Mouse (Mus musculus): ENCODE data around the gene Atg9b.

Gene Atg9b

GRCm38 (mm10) chr5:24391864-24392263 lies at the start of gene Atg9b:
Gene Atg9b, minus strand, starts transcription at chr5:24392143.
- no peak for DNase-seq

DNA sequence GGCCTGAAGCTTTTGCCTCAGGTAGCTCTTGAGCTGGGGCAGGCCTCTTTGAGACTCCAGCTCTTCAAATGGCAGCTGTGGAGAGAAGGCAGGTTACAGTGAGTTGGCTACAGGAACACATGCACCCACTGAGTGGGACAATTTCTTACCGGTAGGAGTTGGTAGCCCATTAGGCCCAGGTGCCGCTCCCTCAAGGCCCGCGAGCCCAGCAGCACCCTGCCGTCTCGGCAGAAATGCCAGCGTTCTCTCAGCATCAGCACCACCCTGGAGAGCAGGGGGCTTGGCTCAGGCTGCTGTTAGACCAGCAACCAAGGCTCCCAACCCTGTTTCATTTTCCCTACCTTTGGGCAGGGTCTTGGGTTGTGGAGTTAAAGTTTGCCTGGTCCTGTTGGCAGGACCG lies 49.2 kb upstream of the Atg9b start:
- no peak for DNase-seq

DNA sequence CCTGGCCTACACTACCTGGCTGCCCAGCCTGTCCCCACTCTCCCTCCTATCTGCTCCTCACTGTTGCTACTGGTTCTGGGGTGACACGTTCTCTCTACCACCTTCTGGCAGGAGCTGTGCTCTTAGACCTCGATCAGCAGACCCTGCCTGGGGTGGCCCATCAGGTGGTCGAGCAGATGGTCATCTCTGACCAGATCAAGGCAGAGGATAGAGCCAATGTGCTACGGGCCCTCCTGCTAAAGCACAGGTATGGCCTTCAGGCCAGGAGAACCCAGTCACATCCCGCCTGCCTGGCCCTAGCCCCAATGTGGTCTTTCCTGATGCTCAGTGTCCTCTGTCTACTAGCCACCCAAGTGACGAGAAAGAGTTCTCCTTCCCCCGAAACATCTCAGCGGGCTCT lies 42.0 kb upstream of the Atg9b start:
- DNase-seq: no peak

GRCm38 (mm10) chr5:24428596-24428995 lies 36.7 kb upstream of the Atg9b start:
- no peak for DNase-seq

GRCm38 (mm10) chr5:24427981-24428402 lies 36.0 kb upstream of the Atg9b start:
- DNase-seq: no peak

DNA sequence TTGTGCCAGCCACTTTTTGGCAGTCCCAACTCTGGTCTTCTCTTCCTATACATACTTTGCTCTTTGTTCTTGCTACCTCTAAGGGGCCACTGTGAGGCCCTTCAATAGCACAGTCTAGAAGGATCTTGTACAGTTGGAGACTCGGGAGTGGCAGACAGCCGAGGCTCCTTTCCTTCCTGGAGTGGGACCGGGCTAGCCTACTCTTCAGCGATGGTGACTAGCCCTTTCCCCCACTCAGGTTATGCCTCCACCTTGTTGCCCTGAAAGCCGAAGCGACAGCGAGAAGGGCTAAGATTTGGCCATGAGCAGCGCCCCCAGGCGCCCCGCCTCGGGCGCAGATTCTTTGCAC lies 35.3 kb upstream of the Atg9b start:
- no peak for DNase-seq

DNA sequence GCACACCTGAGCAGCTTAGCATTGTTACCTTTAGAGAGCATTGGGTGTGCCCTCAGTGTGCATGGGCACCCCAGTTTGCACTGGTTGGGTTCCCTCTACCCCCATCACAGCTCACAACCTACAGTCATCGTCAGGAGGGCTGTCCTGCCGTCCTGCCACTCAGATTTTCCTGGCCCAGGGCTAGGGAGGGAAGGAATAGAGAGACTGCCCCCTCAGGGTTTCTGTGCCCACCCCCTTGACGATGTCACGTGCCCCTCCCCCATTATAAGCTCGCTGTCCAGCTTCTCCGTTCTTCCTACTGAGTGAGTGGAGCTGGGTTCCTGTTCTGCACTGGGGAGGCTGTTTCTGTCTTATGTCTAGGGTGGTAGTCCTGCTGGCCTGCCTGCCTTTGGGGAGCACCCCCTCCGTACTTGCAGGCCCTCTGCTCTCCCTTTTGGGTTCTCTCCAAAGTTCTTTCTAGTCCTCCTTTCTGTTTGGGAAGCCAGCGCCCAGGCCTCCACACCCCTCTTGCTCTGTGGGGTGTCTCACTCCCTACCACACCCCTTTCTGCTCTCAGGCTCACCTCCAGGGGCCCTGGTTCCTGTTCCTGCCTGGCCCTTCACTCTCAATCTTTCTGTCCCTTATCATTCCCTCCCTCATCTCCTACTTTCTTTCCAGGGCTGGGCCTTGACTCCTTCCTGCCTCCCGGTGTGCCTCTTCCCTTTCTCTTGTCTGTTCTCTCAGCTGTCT lies 34.8 kb upstream of the Atg9b start:
- DNase-seq: no peak

DNA sequence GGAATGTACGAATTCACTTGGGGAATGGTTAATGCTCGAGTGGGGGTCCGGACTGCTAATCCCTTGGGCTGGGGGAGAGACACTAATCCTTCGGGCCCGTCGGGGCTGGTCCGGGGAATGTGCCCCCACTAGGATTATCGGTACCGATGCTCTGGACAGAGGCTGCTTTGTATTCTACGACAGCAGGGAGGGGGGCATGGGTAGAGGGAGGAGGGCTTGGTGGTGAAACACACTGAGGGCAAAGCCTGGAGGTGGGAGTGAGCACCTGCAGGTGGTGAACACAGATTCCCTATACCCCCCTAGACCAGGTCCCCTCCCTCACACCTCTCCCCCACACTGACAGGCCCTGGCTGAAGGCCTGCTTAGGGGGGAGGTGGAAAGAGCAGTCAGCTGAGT lies 34.1 kb upstream of the Atg9b start:
- no peak for DNase-seq

DNA sequence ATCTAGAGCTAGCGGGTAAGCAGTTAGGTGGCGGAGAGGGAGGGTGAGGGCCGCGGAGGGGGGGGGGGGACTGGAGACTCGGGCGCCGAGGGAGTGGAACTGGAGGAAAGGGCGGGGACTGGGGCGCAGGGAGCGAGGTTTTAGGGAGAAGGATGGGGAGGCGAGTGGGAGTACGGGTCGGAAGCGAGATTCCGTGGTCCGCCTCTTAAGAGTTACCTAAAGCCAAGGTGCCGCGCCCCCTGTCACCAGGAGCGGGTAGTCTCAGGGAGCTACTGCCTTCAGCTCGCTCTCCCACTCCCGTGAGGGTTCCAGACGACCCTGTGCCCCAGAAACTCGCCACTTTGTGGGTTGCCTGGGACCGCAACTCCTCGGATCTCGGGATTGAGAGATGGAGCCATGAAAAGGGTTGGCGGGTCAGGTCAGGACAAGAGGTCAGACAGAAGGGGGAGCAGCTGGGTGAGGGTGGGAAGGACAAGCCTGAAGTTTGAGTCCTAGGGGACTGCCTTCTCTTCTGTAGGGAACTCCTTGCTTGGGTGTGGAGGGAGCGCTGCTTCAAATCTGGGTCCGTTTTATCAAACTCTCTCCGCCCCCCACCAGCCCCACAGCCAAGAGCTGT lies 33.6 kb upstream of the Atg9b start:
- DNase-seq: no peak

- DNase-seq: peak; percentile 83
Observed at GRCm38 (mm10) chr5:24424861-24425411, 33.0 kb upstream of the Atg9b start.

- DNase-seq: no peak
Observed at GRCm38 (mm10) chr5:24424004-24424781, 32.2 kb upstream of the Atg9b start.

- peak; percentile 100 for DNase-seq
Observed at GRCm38 (mm10) chr5:24423129-24424003, 31.4 kb upstream of the Atg9b start, which contains the start of the genes Cdk5 and Slc4a2. Gene Cdk5, minus strand, starts transcription at chr5:24423530. Gene Slc4a2, plus strand, starts transcription at chr5:24423837.

- no peak for DNase-seq
Observed at GRCm38 (mm10) chr5:24420381-24420780, 28.4 kb upstream of the Atg9b start.

GRCm38 (mm10) chr5:24417587-24417986 lies 25.6 kb upstream of the Atg9b start:
- DNase-seq: no peak

GRCm38 (mm10) chr5:24416222-24416736 lies 24.3 kb upstream of the Atg9b start:
- peak; percentile 66 for DNase-seq

GRCm38 (mm10) chr5:24413938-24414337 lies 22.0 kb upstream of the Atg9b start:
- no peak for DNase-seq

DNA sequence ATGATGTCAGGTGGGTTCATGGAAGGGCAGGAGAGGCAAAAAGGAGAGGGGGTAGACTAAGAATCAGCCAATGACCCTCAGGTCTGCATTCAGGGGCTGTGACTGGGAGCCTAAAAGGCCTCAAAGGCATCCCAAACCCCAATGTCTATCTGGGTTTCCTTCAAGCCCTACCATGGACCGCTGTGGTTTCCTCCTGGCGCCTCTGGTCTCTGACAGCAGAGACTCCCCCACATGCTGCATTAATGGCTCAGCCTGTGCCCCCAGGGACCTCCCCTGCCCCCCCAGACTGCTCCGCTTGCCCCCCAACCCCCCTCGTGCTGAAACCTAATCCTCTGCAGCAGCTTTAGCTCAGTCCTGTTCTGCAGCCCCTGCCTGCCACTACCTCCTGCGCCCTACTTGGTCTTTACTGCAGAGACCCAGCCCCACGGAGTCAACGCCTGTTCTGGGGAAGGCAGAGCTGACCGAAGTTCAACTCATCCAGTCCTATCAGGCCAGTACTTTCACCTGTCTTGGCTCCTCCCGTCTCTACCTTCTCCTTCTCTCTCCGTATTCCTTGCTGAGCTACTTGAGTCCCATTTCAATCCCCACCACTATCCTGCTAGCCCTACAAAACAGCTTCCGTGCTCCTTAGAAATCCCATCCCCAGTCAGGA lies 21.2 kb upstream of the Atg9b start, which contains the start of gene Asic3:
TSS of gene Asic3 (plus strand) at position 351 of the 652 bp plus-strand sequence.
- DNase-seq: no peak

GRCm38 (mm10) chr5:24412063-24412462 lies 20.1 kb upstream of the Atg9b start:
- DNase-seq: no peak

GRCm38 (mm10) chr5:24409466-24409865 lies 17.5 kb upstream of the Atg9b start:
- no peak for DNase-seq

- DNase-seq: no peak
Observed at GRCm38 (mm10) chr5:24408651-24409050, 16.7 kb upstream of the Atg9b start.

- DNase-seq: no peak
Observed at GRCm38 (mm10) chr5:24405389-24405876, 13.5 kb upstream of the Atg9b start.

Data from right cerebral cortex, adult 18-20 months (tissue).